Mouse (Mus musculus): ENCODE results near the gene Tmem91.

GRCm38 (mm10) chr7:25718788-25719417 is 43.9 kb upstream of the Tmem91 start, which contains the start of gene Ccdc97:
- no peak for TF ChIP-seq ZNF384 (IDR thresholded peaks at IDR 0.05; ENCODE audit: low read depth, low read length)
- no peak for TF ChIP-seq MAFK (IDR thresholded peaks at IDR 0.05; ENCODE audit: insufficient read depth, low read depth, low read length)

Measured in ES-E14 (cell line).